14 mouse cellular contexts compared by ENCODE assay signal in genomic region chr3:104396067-104396735, GRCm38 (mm10).
DNase-seq lines count a peak whose midpoint lies in the region; ATAC-seq lines count a peak whose summit lies in the region.
"Had no signal": no experiment of that assay in that cellular context is flagged by ENCODE, and none has a peak within 500 bp of the region (broad histone marks: within the 10 kb centered on the region; RNA-seq: fewer than 3 reads in every experiment).

No protein-coding gene starts in this region.

- H3K4me1 ChIP-seq in midbrain, embryonic 13.5 days (replicated peaks): peaks cover 11% of the 10 kb centered on the region
- H3K4me1 ChIP-seq in midbrain, embryonic 11.5 days (ENCODE audit: control insufficient read depth, insufficient read depth, low read length): 0 out of 2 replicates have a peak, but pooled peaks cover 4% of the 10 kb centered on the region
- peaks cover 15% of the 10 kb centered on the region for H3K4me1 ChIP-seq in hindbrain, embryonic 15.5 days (replicated peaks)
- peaks cover 9% of the 10 kb centered on the region; the same call in 1 of the 2 replicates for H3K4me1 ChIP-seq in neural tube, embryonic 14.5 days (ENCODE audit: control insufficient read depth, insufficient read depth, low read length)
- H3K4me1 ChIP-seq: intestine, embryonic 15.5 days; limb, embryonic 13.5 days had no signal

- no peak for DNase-seq in midbrain, embryonic 11.5 days (ENCODE audit: low spot score, missing footprints)
- DNase-seq in cerebellum, adult 9-10 months: peak; percentile 88
- DNase-seq in gastrocnemius, adult 8-10 months (ENCODE audit: low spot score in 2 of 2): no peak
- DNase-seq in thymus, adult 18-20 months: no peak
- DNase-seq in lung, postnatal 10 days: no peak
- DNase-seq: adrenal gland, postnatal 10 days; gastrocnemius, postnatal 14 days; lung, embryonic 14.5 days had no signal

- H3K27me3 ChIP-seq in midbrain, embryonic 13.5 days: no peaks in the 10 kb centered on the region
- no peaks in the 10 kb centered on the region for H3K27me3 ChIP-seq in midbrain, embryonic 11.5 days (ENCODE audit: control insufficient read depth, insufficient read depth, low read length)
- H3K27me3 ChIP-seq in hindbrain, embryonic 15.5 days: no peaks in the 10 kb centered on the region
- no peaks in the 10 kb centered on the region for H3K27me3 ChIP-seq in neural tube, embryonic 14.5 days (ENCODE audit: control insufficient read depth, insufficient read depth, low read length)
- H3K27me3 ChIP-seq: CH12.LX; intestine, embryonic 15.5 days; limb, embryonic 13.5 days had no signal

- 38% methylated on average over 11 of the region's 11 CpGs for WGBS in midbrain, embryonic 13.5 days
- 53% methylated on average over 11 of the region's 11 CpGs for WGBS in midbrain, embryonic 11.5 days
- WGBS in hindbrain, embryonic 15.5 days: 19% methylated on average over 11 of the region's 11 CpGs
- WGBS in neural tube, embryonic 14.5 days: 46% methylated on average over 11 of the region's 11 CpGs

- ATAC-seq in midbrain, embryonic 13.5 days: 0 out of 2 replicates have a peak, but pooled peaks have one; percentile 45
- ATAC-seq in midbrain, embryonic 11.5 days (ENCODE audit: low FRiP score): no peak
- peak; percentile 49 for ATAC-seq in hindbrain, embryonic 15.5 days (ENCODE audit: low FRiP score, low read depth)
- no peak for ATAC-seq in neural tube, embryonic 14.5 days (ENCODE audit: low read depth)
- ATAC-seq: intestine, embryonic 15.5 days had no signal

- H3K36me3 ChIP-seq in midbrain, embryonic 13.5 days: no peaks in the 10 kb centered on the region
- no peaks in the 10 kb centered on the region for H3K36me3 ChIP-seq in midbrain, embryonic 11.5 days (ENCODE audit: control insufficient read depth, insufficient read depth, low read length)
- no peaks in the 10 kb centered on the region for H3K36me3 ChIP-seq in hindbrain, embryonic 15.5 days
- H3K36me3 ChIP-seq in neural tube, embryonic 14.5 days (ENCODE audit: control insufficient read depth, insufficient read depth, low read length): no peaks in the 10 kb centered on the region
- H3K36me3 ChIP-seq: intestine, embryonic 15.5 days; limb, embryonic 13.5 days had no signal

- H3K4me2 ChIP-seq in midbrain, embryonic 13.5 days (replicated peaks): no peak overlapping the region
- no peak overlapping the region for H3K4me2 ChIP-seq in midbrain, embryonic 11.5 days
- H3K4me2 ChIP-seq in hindbrain, embryonic 15.5 days: peak overlapping the region; percentile 31
- H3K4me2 ChIP-seq in neural tube, embryonic 14.5 days (ENCODE audit: low read depth, low read length): no peak overlapping the region
- H3K4me2 ChIP-seq: intestine, embryonic 15.5 days; limb, embryonic 13.5 days; lung, embryonic 14.5 days had no signal

- H3K9ac ChIP-seq in midbrain, embryonic 13.5 days (replicated peaks): 0 out of 2 replicates have a peak overlapping the region, but pooled peaks have one; percentile 8
- no peak overlapping the region for H3K9ac ChIP-seq in midbrain, embryonic 11.5 days (ENCODE audit: low read length)
- 0 out of 2 replicates have a peak overlapping the region, but pooled peaks have one; percentile 2 for H3K9ac ChIP-seq in hindbrain, embryonic 15.5 days
- H3K9ac ChIP-seq in neural tube, embryonic 14.5 days (replicated peaks; ENCODE audit: low read depth, low read length): no peak overlapping the region
- H3K9ac ChIP-seq: intestine, embryonic 15.5 days; limb, embryonic 13.5 days; lung, embryonic 14.5 days had no signal

- peak overlapping the region; percentile 7; the same call in 1 of the 2 replicates for H3K27ac ChIP-seq in midbrain, embryonic 13.5 days
- no peak overlapping the region for H3K27ac ChIP-seq in midbrain, embryonic 11.5 days (ENCODE audit: low read depth, low read length)
- peak overlapping the region; percentile 31; the same call in 1 of the 2 replicates for H3K27ac ChIP-seq in hindbrain, embryonic 15.5 days (replicated peaks)
- peak overlapping the region; percentile 45; the same call in 1 of the 2 replicates for H3K27ac ChIP-seq in neural tube, embryonic 14.5 days (ENCODE audit: low read depth, low read length)
- H3K27ac ChIP-seq: intestine, embryonic 15.5 days; limb, embryonic 13.5 days had no signal

- H3K9me3 ChIP-seq in midbrain, embryonic 13.5 days: no peaks in the 10 kb centered on the region
- H3K9me3 ChIP-seq in midbrain, embryonic 11.5 days (ENCODE audit: control insufficient read depth, low read length): no peaks in the 10 kb centered on the region
- H3K9me3 ChIP-seq in hindbrain, embryonic 15.5 days: no peaks in the 10 kb centered on the region
- no peaks in the 10 kb centered on the region for H3K9me3 ChIP-seq in neural tube, embryonic 14.5 days (ENCODE audit: control insufficient read depth, low read length)
- H3K9me3 ChIP-seq: intestine, embryonic 15.5 days; limb, embryonic 13.5 days had no signal

- no peak overlapping the region for H3K4me3 ChIP-seq in midbrain, embryonic 13.5 days (replicated peaks)
- H3K4me3 ChIP-seq in midbrain, embryonic 11.5 days (ENCODE audit: low read depth, low read length): no peak overlapping the region
- no peak overlapping the region for H3K4me3 ChIP-seq in hindbrain, embryonic 15.5 days
- no peak overlapping the region for H3K4me3 ChIP-seq in neural tube, embryonic 14.5 days (ENCODE audit: low read depth, low read length)
- H3K4me3 ChIP-seq: intestine, embryonic 15.5 days; limb, embryonic 13.5 days had no signal

Comparison
In these comparisons a context has a peak if more than half of its experiments do, and no peak if none do; other contexts are left out.
1. ATAC-seq: peak in midbrain, embryonic 13.5 days (single experiment) and hindbrain, embryonic 15.5 days (single experiment); none in midbrain, embryonic 11.5 days (single experiment) and neural tube, embryonic 14.5 days (single experiment).
2. H3K9ac ChIP-seq: peak in midbrain, embryonic 13.5 days (single experiment) and hindbrain, embryonic 15.5 days (single experiment); none in midbrain, embryonic 11.5 days (single experiment) and neural tube, embryonic 14.5 days (single experiment).